Mouse (Mus musculus) megakaryocyte, embryonic 14.5 days (primary cell): ENCODE data around the gene Tgfb1i1. TPM values are rescaled to one million over a fixed set of nuclear protein-coding genes. Genes with fewer than 3 reads are reported as not detected.

Experiments
- H3K27me3 ChIP-seq: replicated peaks from 2 replicates; pipeline ENCODE3; 2012; ENCODE audit warnings: inconsistent platforms
- H3K36me3 ChIP-seq: replicated peaks from 2 replicates; pipeline ENCODE3; 2012; ENCODE audit warnings: low read length, inconsistent platforms, mixed read lengths
- H3K4me1 ChIP-seq: 2 replicates; pipeline ENCODE4 v1.6.1; 2012; ENCODE audit warnings: inconsistent platforms
- H3K4me3 ChIP-seq: replicated peaks from 2 replicates; pipeline ENCODE3; 2012; ENCODE audit warnings: moderate library complexity, mild to moderate bottlenecking, inconsistent platforms
- H3K9me3 ChIP-seq: 2 replicates; pipeline ENCODE4 v1.6.1; 2012; ENCODE audit warnings: inconsistent platforms
- FLI1 ChIP-seq: IDR thresholded peaks from 2 replicates; pipeline ENCODE4 v1.6.1; 2012; ENCODE audit warnings: low read length, inconsistent platforms, mixed read lengths
- GATA1 ChIP-seq: IDR thresholded peaks from 3 replicates; pipeline ENCODE4 v1.6.1; 2012; ENCODE audit warnings: mixed read lengths, low read length, inconsistent platforms, borderline replicate concordance
- polyA plus RNA-seq: library from polyadenylated mRNA; stranded (reverse); fragments of >175 nt; gene quantifications from 2 replicates; pipeline ENCODE4 v1.2.3, GENCODE M21; 2012; ENCODE audit warnings: low replicate concordance; ENCODE audit not compliant: insufficient read depth

The Tgfb1i1 gene
- polyA plus RNA-seq, 1 experiment = 12.9 TPM

GRCm38 (mm10) chr7:128231741-128232140 is 14.9 kb upstream of the Tgfb1i1 start:
- Histone ChIP-seq H3K9me3 (peaks cover 10% of the 10 kb centered on the region), H3K36me3 (peaks cover 8% of the 10 kb centered on the region), H3K27me3 (peaks cover 4% of the 10 kb centered on the region), H3K4me3 (peak overlapping the region; percentile 31), H3K4me1 (peaks cover 14% of the 10 kb centered on the region)
- TF ChIP-seq GATA1 (no peak), FLI1 (no peak)

- H3K27me3 ChIP-seq = peaks cover 2% of the 10 kb centered on the region
- H3K4me3 ChIP-seq = no peak overlapping the region
- H3K4me1 ChIP-seq = peaks cover 31% of the 10 kb centered on the region
- H3K9me3 ChIP-seq = peaks cover 7% of the 10 kb centered on the region
- H3K36me3 ChIP-seq = peaks cover 15% of the 10 kb centered on the region
- no peak for TF ChIP-seq FLI1
These were observed 11.8 kb upstream of the Tgfb1i1 start for GRCm38 (mm10) chr7:128234796-128235195.

- no peak for TF ChIP-seq GATA1
- Histone ChIP-seq H3K4me3 (no peak overlapping the region), H3K27me3 (peaks cover 2% of the 10 kb centered on the region), H3K36me3 (peaks cover 22% of the 10 kb centered on the region), H3K4me1 (peaks cover 38% of the 10 kb centered on the region), H3K9me3 (peaks cover 7% of the 10 kb centered on the region)
These were observed 11.1 kb upstream of the Tgfb1i1 start for GRCm38 (mm10) chr7:128235481-128235880.

- Histone ChIP-seq H3K4me1 (peaks cover 47% of the 10 kb centered on the region), H3K27me3 (peaks cover 2% of the 10 kb centered on the region), H3K9me3 (peaks cover 5% of the 10 kb centered on the region), H3K4me3 (no peak overlapping the region), H3K36me3 (peaks cover 32% of the 10 kb centered on the region)
- TF ChIP-seq FLI1 (no peak), GATA1 (no peak)
These were observed 10.2 kb upstream of the Tgfb1i1 start for GRCm38 (mm10) chr7:128236426-128236825.

DNA sequence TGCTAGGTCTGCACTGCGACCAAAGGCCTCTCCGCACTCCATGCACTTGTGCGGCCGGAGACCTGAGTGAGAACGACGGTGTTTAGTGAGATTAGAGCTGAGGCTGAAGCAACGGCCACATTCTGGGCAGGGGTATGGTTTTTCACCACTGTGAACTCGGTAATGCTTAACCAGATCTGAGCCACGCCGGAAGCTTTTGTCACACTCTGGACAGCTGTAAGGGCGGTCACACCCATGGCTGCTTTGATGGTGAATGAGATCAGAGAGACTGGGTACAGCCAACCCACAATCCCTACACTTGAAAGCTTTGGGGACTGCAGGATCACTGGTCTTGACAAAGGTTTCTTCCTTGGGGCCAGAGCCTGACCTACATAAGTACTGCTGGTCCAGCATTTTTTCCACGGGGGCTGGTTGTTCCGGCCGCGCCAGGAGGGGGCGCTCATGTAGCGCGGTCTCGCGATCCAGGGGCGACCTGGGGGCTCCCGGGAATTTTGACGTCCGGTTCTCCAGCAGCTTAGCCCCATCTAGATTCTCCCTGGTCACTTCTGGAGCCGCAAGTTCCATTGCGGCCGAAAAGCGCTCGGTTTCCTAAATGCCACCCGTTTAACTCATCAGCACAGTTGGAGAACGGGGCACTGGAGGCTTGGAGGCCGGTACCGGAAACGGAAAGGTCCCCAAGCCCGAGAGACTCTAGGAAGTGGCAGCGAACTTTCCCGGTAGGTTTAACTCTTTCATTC is 9.6 kb upstream of the Tgfb1i1 start, which contains the start of gene Armc5:
Armc5 (plus strand) TSS at position 487 of the 737 bp plus-strand sequence.
- Histone ChIP-seq H3K4me1 (peaks cover 52% of the 10 kb centered on the region), H3K9me3 (no peaks in the 10 kb centered on the region), H3K4me3 (peak within 1 kb of the TSS; percentile 96), H3K36me3 (peaks cover 38% of the 10 kb centered on the region), H3K27me3 (no peaks in the 10 kb centered on the region)
- TF ChIP-seq FLI1 = no peak
- no peak for TF ChIP-seq GATA1

DNA sequence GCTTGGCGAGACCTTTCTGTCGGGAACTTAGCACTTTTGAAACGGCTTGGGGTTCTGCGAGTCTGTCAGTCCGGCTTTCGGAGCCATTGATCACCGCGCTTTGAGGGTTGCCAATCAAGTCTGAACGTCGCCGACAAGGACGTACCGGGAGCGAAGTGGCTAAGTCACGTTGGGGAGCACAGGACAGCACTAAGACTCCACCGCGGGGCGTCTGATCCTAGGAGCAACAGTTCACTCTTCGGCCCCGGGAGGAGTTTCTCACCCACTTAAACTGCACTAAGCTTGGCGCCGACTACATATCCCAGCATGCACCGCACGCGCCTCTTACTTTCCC is 9.1 kb upstream of the Tgfb1i1 start:
- H3K9me3 ChIP-seq = no peaks in the 10 kb centered on the region
- no peaks in the 10 kb centered on the region for H3K27me3 ChIP-seq
- peaks cover 52% of the 10 kb centered on the region for H3K4me1 ChIP-seq
- no peak for TF ChIP-seq GATA1
- TF ChIP-seq FLI1 = no peak
- H3K4me3 ChIP-seq = peak overlapping the region; percentile 96
- H3K36me3 ChIP-seq = peaks cover 43% of the 10 kb centered on the region

- Histone ChIP-seq H3K4me3 (peak within 1 kb of the TSS; percentile 96), H3K36me3 (peaks cover 49% of the 10 kb centered on the region), H3K4me1 (peaks cover 52% of the 10 kb centered on the region), H3K9me3 (no peaks in the 10 kb centered on the region), H3K27me3 (no peaks in the 10 kb centered on the region)
- TF ChIP-seq FLI1 (no peak), GATA1 (no peak)
These were observed 8.5 kb upstream of the Tgfb1i1 start, which contains the start of gene 9130023H24Rik for GRCm38 (mm10) chr7:128237927-128238778. Gene 9130023H24Rik, minus strand, starts transcription at chr7:128238031.

DNA sequence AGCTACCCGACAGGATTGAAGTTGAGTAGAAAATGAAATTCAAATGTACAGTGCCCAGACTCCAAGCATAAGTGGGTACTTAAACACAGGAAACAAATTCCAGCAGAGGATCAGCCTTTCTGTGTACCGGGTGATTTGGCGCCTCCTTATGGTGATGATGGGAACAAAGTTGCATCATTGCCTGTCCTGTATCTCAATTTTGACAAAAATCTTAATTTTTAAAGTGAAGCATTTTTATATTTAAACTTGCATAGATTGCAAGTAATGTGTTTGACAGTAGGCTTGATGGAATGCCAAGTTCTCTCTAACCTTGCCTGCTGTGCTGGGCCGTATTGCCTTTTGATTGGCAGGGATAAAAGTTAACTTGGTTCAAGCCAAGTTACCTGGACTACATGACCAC is 7.6 kb upstream of the Tgfb1i1 start:
- H3K27me3 ChIP-seq = no peaks in the 10 kb centered on the region
- H3K4me3 ChIP-seq = peak overlapping the region; percentile 96
- no peaks in the 10 kb centered on the region for H3K9me3 ChIP-seq
- H3K36me3 ChIP-seq = peaks cover 54% of the 10 kb centered on the region
- H3K4me1 ChIP-seq = peaks cover 52% of the 10 kb centered on the region
- no peak for TF ChIP-seq GATA1
- TF ChIP-seq FLI1 = no peak

DNA sequence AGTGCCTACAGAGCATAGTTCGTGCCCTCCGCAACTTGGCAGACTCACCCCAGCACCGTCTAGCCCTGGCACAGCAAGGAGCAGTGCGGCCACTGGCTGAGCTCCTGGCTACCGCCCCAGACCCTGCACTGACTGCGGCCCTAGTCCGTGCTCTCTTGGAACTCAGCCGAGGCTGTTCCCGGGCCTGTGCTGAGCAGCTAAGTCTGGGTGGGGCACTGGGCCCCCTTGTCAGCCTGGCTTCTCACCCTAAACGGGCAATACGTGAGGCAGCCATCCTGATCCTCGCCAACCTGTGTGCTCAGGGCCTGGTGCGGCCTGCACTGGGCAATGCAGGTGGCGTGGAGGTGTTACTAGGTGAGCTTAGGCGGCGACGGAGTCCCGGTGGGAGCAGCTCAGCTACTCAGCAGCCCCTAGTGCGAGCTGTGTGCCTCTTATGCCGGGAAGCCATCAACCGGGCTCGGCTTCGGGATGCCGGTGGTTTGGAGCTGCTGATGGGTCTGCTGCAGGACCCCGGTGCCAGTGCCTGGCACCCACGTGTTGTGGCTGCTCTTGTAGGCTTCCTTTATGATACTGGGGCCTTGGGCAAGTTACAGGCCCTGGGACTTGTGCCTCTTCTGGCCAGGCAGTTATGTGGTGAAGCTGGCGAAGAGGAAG is 6.4 kb upstream of the Tgfb1i1 start:
- peaks cover 47% of the 10 kb centered on the region for H3K4me1 ChIP-seq
- peaks cover 67% of the 10 kb centered on the region for H3K36me3 ChIP-seq
- no peaks in the 10 kb centered on the region for H3K27me3 ChIP-seq
- no peak for TF ChIP-seq FLI1
- TF ChIP-seq GATA1 = no peak
- peak overlapping the region; percentile 29 for H3K4me3 ChIP-seq
- H3K9me3 ChIP-seq = no peaks in the 10 kb centered on the region
